Mouse (Mus musculus) T-cell, adult 2 months (primary cell): ENCODE data around the gene Itgam.

Experiments
- DNase-seq: peaks from one replicate; pipeline ENCODE4 v3.0.0; 2022; ENCODE audit warnings: low spot score

Gene Itgam

GRCm38 (mm10) chr7:128057860-128058259 lies 4.6 kb upstream of the Itgam start:
- DNase-seq = no peak

GRCm38 (mm10) chr7:128058576-128058975 lies 3.9 kb upstream of the Itgam start:
- peak; percentile 33 for DNase-seq

GRCm38 (mm10) chr7:128059091-128059490 lies 3.3 kb upstream of the Itgam start:
- no peak for DNase-seq

GRCm38 (mm10) chr7:128063211-128063781 lies 856 bp downstream of the Itgam start:
- no peak for DNase-seq

- DNase-seq = peak; percentile 34
These were observed 3.1 kb downstream of the Itgam start for GRCm38 (mm10) chr7:128065547-128065946.

GRCm38 (mm10) chr7:128067847-128068246 lies 5.4 kb downstream of the Itgam start:
- DNase-seq = no peak

- no peak for DNase-seq
These were observed 7.4 kb downstream of the Itgam start for GRCm38 (mm10) chr7:128069844-128070243.

GRCm38 (mm10) chr7:128071816-128072215 lies 9.4 kb downstream of the Itgam start:
- no peak for DNase-seq

GRCm38 (mm10) chr7:128080012-128080411 lies 17.6 kb downstream of the Itgam start:
- DNase-seq = peak; percentile 57

GRCm38 (mm10) chr7:128089141-128089540 lies 26.7 kb downstream of the Itgam start:
- no peak for DNase-seq

GRCm38 (mm10) chr7:128098135-128098534 lies 35.7 kb downstream of the Itgam start:
- no peak for DNase-seq

- DNase-seq = no peak
These were observed 38.4 kb downstream of the Itgam start for GRCm38 (mm10) chr7:128100742-128101357.

GRCm38 (mm10) chr7:128105246-128105645 lies 42.8 kb downstream of the Itgam start:
- peak; percentile 29 for DNase-seq

- DNase-seq = no peak
These were observed 45.0 kb downstream of the Itgam start for GRCm38 (mm10) chr7:128107462-128107861.

- DNase-seq = no peak
These were observed 47.9 kb downstream of the Itgam start for GRCm38 (mm10) chr7:128110314-128110713.

- no peak for DNase-seq
These were observed 49.7 kb downstream of the Itgam start for GRCm38 (mm10) chr7:128112131-128112530.

GRCm38 (mm10) chr7:128114371-128115105 lies 52.1 kb downstream of the Itgam start:
- no peak for DNase-seq

- peak; percentile 43 for DNase-seq
These were observed 52.9 kb downstream of the Itgam start for GRCm38 (mm10) chr7:128115211-128115958.

GRCm38 (mm10) chr7:128116396-128116795 lies 54.0 kb downstream of the Itgam start:
- no peak for DNase-seq

GRCm38 (mm10) chr7:128119726-128120490 lies 57.5 kb downstream of the Itgam start:
- DNase-seq = peak; percentile 53
